11 mouse cellular contexts compared by ENCODE assay signal in the genomic region with DNA sequence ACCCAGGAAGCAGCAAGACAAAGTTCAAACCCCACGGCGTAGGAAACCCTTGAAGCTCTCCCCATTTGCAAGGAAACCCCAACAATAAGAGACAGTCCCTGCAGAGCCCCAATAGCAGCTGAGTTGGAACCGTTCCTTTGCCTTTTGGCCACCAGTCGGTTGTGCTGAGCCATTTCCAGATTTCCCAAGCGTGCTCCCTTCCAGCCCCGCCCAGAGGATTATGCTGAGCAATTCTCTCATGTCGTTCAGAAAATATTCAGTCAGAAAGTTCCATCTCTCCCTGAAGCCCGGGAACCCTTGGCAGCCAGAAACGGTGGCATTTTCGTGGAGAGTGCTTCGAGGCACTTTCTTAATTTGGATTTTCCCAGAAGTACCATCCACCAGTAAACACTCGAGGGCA.
DNase-seq lines count a peak whose midpoint lies in the region; ATAC-seq and TF ChIP-seq lines count a peak whose summit lies in the region.
"Had no signal": no experiment of that assay in that cellular context is flagged by ENCODE, and none has a peak within 500 bp of the region (broad histone marks: within the 10 kb centered on the region; RNA-seq: fewer than 3 reads in every experiment).

No protein-coding gene starts in this region.

- WGBS in limb, embryonic 10.5 days = 90% methylated on average over 12 of the region's 12 CpGs
- 77% methylated on average over 12 of the region's 12 CpGs for WGBS in intestine, embryonic 15.5 days

- no peak overlapping the region for H3K27ac ChIP-seq in gastrocnemius, adult 2 months
- no peak overlapping the region for H3K27ac ChIP-seq in limb, embryonic 10.5 days
- no peak overlapping the region for H3K27ac ChIP-seq in intestine, embryonic 15.5 days
- H3K27ac ChIP-seq: forebrain, embryonic 12.5 days had no signal

- peaks cover 80% of the 10 kb centered on the region for H3K27me3 ChIP-seq in limb, embryonic 10.5 days (ENCODE audit: low read depth, poor library complexity, severe bottlenecking)
- no peaks in the 10 kb centered on the region for H3K27me3 ChIP-seq in intestine, embryonic 15.5 days (replicated peaks)

- peak; percentile 11 to 55 for DNase-seq in adrenal gland, adult (ENCODE audit: inconsistent age in 2 of 2, low spot score in 1 of 2)
- no peak for DNase-seq in adrenal gland, postnatal 4 days (ENCODE audit: low spot score in 2 of 2)
- DNase-seq in kidney, postnatal 25 days = peak; percentile 1 to 33
- no peak for DNase-seq in kidney, adult 8-10 months
- peak; percentile 53 for DNase-seq in gastrocnemius, adult 2 months
- peak; percentile 36 for DNase-seq in lung, postnatal 14 days
- no peak for DNase-seq in limb, embryonic 10.5 days (ENCODE audit: low spot score)
- DNase-seq: kidney, postnatal 4 days; liver had no signal

- no peaks in the 10 kb centered on the region for H3K4me1 ChIP-seq in limb, embryonic 10.5 days
- no peaks in the 10 kb centered on the region for H3K4me1 ChIP-seq in intestine, embryonic 15.5 days (replicated peaks)
- H3K4me1 ChIP-seq: forebrain, embryonic 12.5 days had no signal

- no peaks in the 10 kb centered on the region for H3K9me3 ChIP-seq in limb, embryonic 10.5 days (replicated peaks)
- no peaks in the 10 kb centered on the region for H3K9me3 ChIP-seq in intestine, embryonic 15.5 days
- H3K9me3 ChIP-seq: forebrain, embryonic 12.5 days had no signal

- ATAC-seq in intestine, embryonic 15.5 days = no peak

- no peaks in the 10 kb centered on the region for H3K36me3 ChIP-seq in limb, embryonic 10.5 days
- no peaks in the 10 kb centered on the region for H3K36me3 ChIP-seq in intestine, embryonic 15.5 days
- H3K36me3 ChIP-seq: forebrain, embryonic 12.5 days had no signal

- intact Hi-C loops in gastrocnemius, adult 2 months (cut with DNase I) = loop anchor here (2.0 kb wide), 1 partner anchor 73 kb away; no protein-coding TSS in a partner anchor

- H3K4me3 ChIP-seq in gastrocnemius, adult 2 months = no peak overlapping the region
- no peak overlapping the region for H3K4me3 ChIP-seq in limb, embryonic 10.5 days
- no peak overlapping the region for H3K4me3 ChIP-seq in intestine, embryonic 15.5 days (replicated peaks)
- H3K4me3 ChIP-seq: forebrain, embryonic 12.5 days had no signal

- no peak overlapping the region for H3K9ac ChIP-seq in intestine, embryonic 15.5 days
- H3K9ac ChIP-seq: forebrain, embryonic 12.5 days had no signal

- no peak for TF ChIP-seq CTCF in gastrocnemius, adult 2 months (IDR thresholded peaks at IDR 0.05)

- no peak overlapping the region for H3K4me2 ChIP-seq in intestine, embryonic 15.5 days (replicated peaks)
- H3K4me2 ChIP-seq: forebrain, embryonic 12.5 days had no signal

Comparison
In these comparisons a context has a peak if more than half of its experiments do, and no peak if none do; other contexts are left out.
1. DNase-seq: peak in adrenal gland, adult (2 of 2), kidney, postnatal 25 days (2 of 2), gastrocnemius, adult 2 months (single experiment) and lung, postnatal 14 days (single experiment); none in adrenal gland, postnatal 4 days (0 of 2), kidney, adult 8-10 months (0 of 2) and limb, embryonic 10.5 days (single experiment).